Mouse (Mus musculus): ENCODE results near the gene Sppl3.

GRCm38 (mm10) chr5:115003224-115003873 lies 7.6 kb upstream of the Sppl3 start:
- no peak for TF ChIP-seq ZC3H11A (IDR thresholded peaks at IDR 0.05; ENCODE audit: borderline replicate concordance, low read depth, low read length)
- no peak for TF ChIP-seq ZNF384 (IDR thresholded peaks at IDR 0.05; ENCODE audit: low read depth, low read length)
- TF ChIP-seq HCFC1 (IDR thresholded peaks at IDR 0.05; ENCODE audit: borderline replicate concordance, insufficient read depth, low read length) = no peak
